Mouse (Mus musculus): ENCODE results near the gene Cdc14a. TPM values are rescaled to one million over a fixed set of nuclear protein-coding genes. Genes with fewer than 3 reads are reported as not detected.

The Cdc14a gene
- total and polyA plus RNA-seq, 3 experiments, result 2.6 to 5.9 TPM; not detected in 1

DNA sequence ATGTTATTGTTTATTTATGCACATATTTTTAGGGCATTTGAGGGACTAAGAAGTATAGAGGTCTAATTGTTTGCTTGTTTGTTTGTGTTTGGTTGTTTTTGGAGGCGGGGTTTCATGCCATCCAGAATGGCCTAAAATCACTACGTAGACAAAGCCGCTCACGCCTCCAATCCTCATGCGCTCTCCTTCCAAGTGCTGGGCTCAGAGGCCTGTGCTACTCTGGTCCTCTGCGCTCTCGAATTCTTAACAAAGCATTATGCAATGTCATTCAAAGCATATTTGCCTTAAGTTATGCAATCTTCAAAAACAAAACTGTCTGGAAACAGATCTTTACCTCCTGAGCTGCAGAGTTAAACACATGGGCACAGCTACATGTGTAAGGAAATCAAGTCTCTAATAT, 121.3 kb downstream of the Cdc14a start:
- no peak overlapping the region for H3K4me3 ChIP-seq (ENCODE audit: control insufficient read depth in 1 of 2, insufficient read depth in 1 of 2, low read depth in 2 of 2, low read length in 2 of 2)
- H3K4me1 ChIP-seq (ENCODE audit: control insufficient read depth in 1 of 2, insufficient read depth in 2 of 2, low read length in 2 of 2), result no peaks in the 10 kb centered on the region
- H3K27ac ChIP-seq (ENCODE audit: control insufficient read depth, low read depth, low read length), result no peak overlapping the region
- H3K9ac ChIP-seq (ENCODE audit: control insufficient read depth, low read depth, low read length, poor library complexity, severe bottlenecking), result no peak overlapping the region
- no peaks in the 10 kb centered on the region for H3K9me3 ChIP-seq (replicated peaks; ENCODE audit: insufficient read depth, low read length)
- no peaks in the 10 kb centered on the region for H3K27me3 ChIP-seq (ENCODE audit: control insufficient read depth in 1 of 2, insufficient read depth in 2 of 2, low read length in 2 of 2)
- no peak for DNase-seq (ENCODE audit: low read depth, low spot score)
- H3K36me3 ChIP-seq (ENCODE audit: control insufficient read depth in 1 of 2, insufficient read depth in 2 of 2, low read length in 2 of 2), result no peaks in the 10 kb centered on the region
- H3K79me2 ChIP-seq (ENCODE audit: control insufficient read depth, insufficient read depth, low read length, poor library complexity), result no peaks in the 10 kb centered on the region
- TF ChIP-seq RAD21 (IDR thresholded peaks at IDR 0.05; ENCODE audit: low read depth, low read length) (no peak), POLR2AphosphoS5 (IDR thresholded peaks at IDR 0.05; ENCODE audit: borderline replicate concordance, low read depth, low read length) (no peak), GABPA (IDR thresholded peaks at IDR 0.05; ENCODE audit: low read depth, low read length) (no peak), ZMIZ1 (IDR thresholded peaks at IDR 0.05; ENCODE audit: low read depth, low read length) (no peak), MEF2A (IDR thresholded peaks at IDR 0.05; ENCODE audit: extremely low read depth, insufficient replicate concordance, low read depth, low read length, poor library complexity, severe bottlenecking) (no peak), MAZ (IDR thresholded peaks at IDR 0.05; ENCODE audit: low read depth, low read length) (no peak), ETS1 (IDR thresholded peaks at IDR 0.05; ENCODE audit: low read depth, low read length) (no peak)

DNA sequence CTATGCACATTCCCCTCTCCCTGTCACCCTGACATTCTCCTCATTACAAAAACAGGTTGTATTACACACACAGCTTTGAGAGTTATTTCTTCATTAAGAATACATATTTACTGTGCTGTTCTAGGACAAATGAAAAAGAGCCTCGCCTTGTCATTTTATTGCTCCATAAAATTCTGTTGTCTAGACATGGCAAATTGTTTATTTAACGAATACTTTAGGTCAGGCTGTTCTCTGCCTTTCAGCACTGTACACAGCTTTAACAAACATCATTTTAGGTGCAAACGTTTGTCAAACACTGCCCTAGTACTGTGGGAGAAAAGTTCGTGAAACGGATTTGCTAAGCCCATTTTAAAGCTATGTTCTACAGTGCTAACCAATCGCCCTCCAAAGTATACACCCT, 122.1 kb downstream of the Cdc14a start:
- TF ChIP-seq ZMIZ1 (IDR thresholded peaks at IDR 0.05; ENCODE audit: low read depth, low read length) (no peak), SIN3A (IDR thresholded peaks at IDR 0.05; ENCODE audit: low read length) (no peak), BHLHE40 (IDR thresholded peaks at IDR 0.05; ENCODE audit: borderline replicate concordance, low read depth, low read length) (no peak), TAL1 (IDR thresholded peaks at IDR 0.05; ENCODE audit: low read length) (no peak)
- no peak overlapping the region for H3K4me3 ChIP-seq (ENCODE audit: control insufficient read depth in 1 of 2, insufficient read depth in 1 of 2, low read depth in 2 of 2, low read length in 2 of 2)
- no peaks in the 10 kb centered on the region for H3K27me3 ChIP-seq (ENCODE audit: control insufficient read depth in 1 of 2, insufficient read depth in 2 of 2, low read length in 2 of 2)
- no peaks in the 10 kb centered on the region for H3K36me3 ChIP-seq (ENCODE audit: control insufficient read depth in 1 of 2, insufficient read depth in 2 of 2, low read length in 2 of 2)
- H3K4me1 ChIP-seq (ENCODE audit: control insufficient read depth in 1 of 2, insufficient read depth in 2 of 2, low read length in 2 of 2), result no peaks in the 10 kb centered on the region
- no peaks in the 10 kb centered on the region for H3K79me2 ChIP-seq (ENCODE audit: control insufficient read depth, insufficient read depth, low read length, poor library complexity)
- H3K27ac ChIP-seq (ENCODE audit: control insufficient read depth, low read depth, low read length), result no peak overlapping the region
- DNase-seq (ENCODE audit: low read depth, low spot score), result no peak
- no peak overlapping the region for H3K9ac ChIP-seq (ENCODE audit: control insufficient read depth, low read depth, low read length, poor library complexity, severe bottlenecking)
- H3K9me3 ChIP-seq (replicated peaks; ENCODE audit: insufficient read depth, low read length), result no peaks in the 10 kb centered on the region

GRCm38 (mm10) chr3:116298727-116299126, 125.1 kb downstream of the Cdc14a start:
- TF ChIP-seq ELF1 (IDR thresholded peaks at IDR 0.05; ENCODE audit: low read depth, low read length) (no peak), KAT2A (conservative IDR thresholded peaks at IDR 0.05; ENCODE audit: low read depth, low read length) (no peak), POLR2AphosphoS2 (IDR thresholded peaks at IDR 0.05; ENCODE audit: low read length) (no peak), CHD2 (IDR thresholded peaks at IDR 0.05; ENCODE audit: low read length) (no peak), GABPA (IDR thresholded peaks at IDR 0.05; ENCODE audit: low read depth, low read length) (no peak), MAZ (IDR thresholded peaks at IDR 0.05; ENCODE audit: low read depth, low read length) (no peak), TBP (IDR thresholded peaks at IDR 0.05; ENCODE audit: low read depth, low read length) (no peak), MYB (IDR thresholded peaks at IDR 0.05; ENCODE audit: low read depth, low read length) (no peak)
- Histone ChIP-seq H3K27me3 (ENCODE audit: control insufficient read depth in 1 of 2, insufficient read depth in 2 of 2, low read length in 2 of 2) (no peaks in the 10 kb centered on the region), H3K4me1 (ENCODE audit: control insufficient read depth in 1 of 2, insufficient read depth in 2 of 2, low read length in 2 of 2) (no peaks in the 10 kb centered on the region), H3K9ac (ENCODE audit: control insufficient read depth, low read depth, low read length, poor library complexity, severe bottlenecking) (no peak overlapping the region), H3K27ac (ENCODE audit: control insufficient read depth, low read depth, low read length) (no peak overlapping the region), H3K4me3 (ENCODE audit: control insufficient read depth in 1 of 2, insufficient read depth in 1 of 2, low read depth in 2 of 2, low read length in 2 of 2) (no peak overlapping the region), H3K9me3 (replicated peaks; ENCODE audit: insufficient read depth, low read length) (no peaks in the 10 kb centered on the region), H3K79me2 (ENCODE audit: control insufficient read depth, insufficient read depth, low read length, poor library complexity) (no peaks in the 10 kb centered on the region), H3K36me3 (ENCODE audit: control insufficient read depth in 1 of 2, insufficient read depth in 2 of 2, low read length in 2 of 2) (no peaks in the 10 kb centered on the region)
- DNase-seq (ENCODE audit: low read depth, low spot score), result no peak
